Mouse (Mus musculus) lung, adult 2 months (tissue): ENCODE measurements at regions not wholly inside any gene's neighbourhood (a gene's known extent, or its start where the extent isn't known, plus 50 kb on each side); places are given as distances from the start of the nearest gene placed in this dataset.

Experiments
- CTCF ChIP-seq: fragments of 200-500 bp; IDR thresholded peaks from 2 replicates; pipeline ENCODE4 v1.5.1; 2011; ENCODE audit warnings: mild to moderate bottlenecking, low read length, control low read depth; ENCODE audit not compliant: insufficient read depth
- POLR2A ChIP-seq: fragments of 200-500 bp; IDR thresholded peaks from 2 replicates; pipeline ENCODE4 v1.6.1; 2011; ENCODE audit warnings: low read depth, mild to moderate bottlenecking, control low read depth, low read length, borderline replicate concordance; ENCODE audit errors: extremely low read depth

GRCm38 (mm10) chr4:54791217-54791742, 153.6 kb upstream of the Zfp462 start:
- TF ChIP-seq CTCF (no peak), POLR2A (no peak)
